Mouse (Mus musculus) mature B cell (primary cell): ENCODE measurements around the gene Timm23.

Experiments
- in situ Hi-C: fragments of 300-500 bp; cut with MboI; formaldehyde crosslinking; loops from 2 replicates; pipeline ENCODE4 v1.14.3; 2019

Timm23 gene

DNA sequence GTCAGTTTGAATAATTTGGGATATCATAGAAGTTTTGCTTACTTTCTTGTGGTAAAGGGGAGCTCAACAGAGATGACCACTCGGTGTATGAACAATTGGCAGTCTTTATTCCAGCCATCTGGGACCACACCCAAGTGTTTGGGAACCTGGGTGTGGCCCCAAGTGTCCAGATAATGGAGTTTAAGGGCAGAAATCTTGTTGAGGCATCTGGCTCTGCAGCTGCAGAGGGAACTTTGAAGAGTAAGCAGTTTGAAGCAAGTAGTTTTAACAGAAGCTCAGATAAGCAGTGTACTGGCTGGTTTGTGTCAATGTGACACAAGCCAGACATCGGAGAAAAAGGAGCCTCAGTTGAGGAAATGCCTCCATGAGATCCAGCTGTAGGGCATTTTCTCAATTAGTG lies 67.4 kb downstream of the Timm23 start:
- in situ Hi-C loops = no loop called here

DNA sequence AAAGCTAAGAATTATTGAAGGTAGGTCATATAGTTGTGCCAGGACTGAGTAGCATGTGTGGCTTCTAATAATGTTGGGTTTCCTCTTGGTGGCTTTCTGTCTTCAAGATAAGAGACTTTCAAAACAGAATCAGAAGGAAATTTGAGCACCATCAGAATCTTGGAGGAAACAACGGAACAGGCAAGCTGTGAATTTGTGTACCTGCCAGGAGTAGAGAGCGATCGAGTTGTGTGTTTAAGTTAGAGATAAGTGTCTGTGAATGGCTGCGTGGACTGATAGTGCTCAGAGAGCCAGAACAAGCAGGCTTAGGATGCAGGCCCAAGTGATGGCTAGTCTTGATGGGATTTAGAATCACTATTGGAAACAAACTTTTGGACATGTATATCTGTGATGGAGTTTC lies 69.9 kb downstream of the Timm23 start:
- in situ Hi-C loops = no loop called here
